Mouse (Mus musculus) spleen, adult 2 months (tissue): ENCODE results near the gene Chmp5. TPM values are rescaled to one million over a fixed set of nuclear protein-coding genes. Genes with fewer than 3 reads are reported as not detected.
"Not testable (repeated sequence)": the region's sequence is repeated elsewhere in the genome, so short reads cannot be mapped to it uniquely, and the experiment has no call there.

Source experiments
- DNase-seq, 2 experiments: peaks; one replicate each; pipeline versions ENCODE4 v3.0.0 to v3.0.0-alpha.2; 2012 to 2021; ENCODE audit warnings: low spot score in 2 of 2, low read depth in 1 of 2
- H3K27ac ChIP-seq: fragments of 200-500 bp; 2 replicates; pipeline ENCODE4 v1.5.1; 2012; ENCODE audit warnings: low read length, inconsistent platforms; ENCODE audit not compliant: insufficient read depth
- H3K27me3 ChIP-seq: fragments of 200-500 bp; 2 replicates; pipeline ENCODE4 v1.6.1; 2012; ENCODE audit warnings: mild to moderate bottlenecking, moderate library complexity, low read length, inconsistent platforms; ENCODE audit not compliant: control insufficient read depth, insufficient read depth
- H3K36me3 ChIP-seq: fragments of 200-500 bp; 2 replicates; pipeline ENCODE4 v1.6.1; 2012; ENCODE audit warnings: mild to moderate bottlenecking, low read length, inconsistent platforms; ENCODE audit not compliant: control insufficient read depth, insufficient read depth
- H3K4me1 ChIP-seq: fragments of 200-500 bp; 2 replicates; pipeline ENCODE4 v1.6.1; 2011; ENCODE audit warnings: inconsistent platforms; ENCODE audit not compliant: control insufficient read depth, insufficient read depth, insufficient read length
- H3K4me3 ChIP-seq: fragments of 200-500 bp; 2 replicates; pipeline ENCODE4 v1.5.1; 2011; ENCODE audit warnings: mild to moderate bottlenecking, inconsistent platforms; ENCODE audit not compliant: insufficient read depth, insufficient read length; ENCODE audit errors: extremely low read depth
- CTCF ChIP-seq: fragments of 200-500 bp; IDR thresholded peaks from 2 replicates; pipeline ENCODE4 v1.5.1; 2011; ENCODE audit warnings: mild to moderate bottlenecking, inconsistent platforms; ENCODE audit not compliant: insufficient read depth, insufficient read length, insufficient replicate concordance; ENCODE audit errors: extremely low read depth
- POLR2A ChIP-seq: fragments of 200-500 bp; IDR thresholded peaks from 2 replicates; pipeline ENCODE4 v1.6.1; 2011; ENCODE audit warnings: low read depth, low read length, inconsistent platforms
- WGBS: fragments of 180-500 bp; shearing (Covaris S2); methylation state at CpG from one replicate; pipeline ENCODE4 v1.1.7; 2018; 5-methylcytosine and 5-hydroxymethylcytosine counted together
- polyA plus RNA-seq: library from polyadenylated mRNA; depleted of rRNA; stranded (reverse); fragments of >200 nt; gene quantifications from 2 replicates; pipeline ENCODE4 v1.2.3, GENCODE M21; 2012

The Chmp5 gene
- polyA plus RNA-seq, 1 experiment = 5.8 TPM

DNA sequence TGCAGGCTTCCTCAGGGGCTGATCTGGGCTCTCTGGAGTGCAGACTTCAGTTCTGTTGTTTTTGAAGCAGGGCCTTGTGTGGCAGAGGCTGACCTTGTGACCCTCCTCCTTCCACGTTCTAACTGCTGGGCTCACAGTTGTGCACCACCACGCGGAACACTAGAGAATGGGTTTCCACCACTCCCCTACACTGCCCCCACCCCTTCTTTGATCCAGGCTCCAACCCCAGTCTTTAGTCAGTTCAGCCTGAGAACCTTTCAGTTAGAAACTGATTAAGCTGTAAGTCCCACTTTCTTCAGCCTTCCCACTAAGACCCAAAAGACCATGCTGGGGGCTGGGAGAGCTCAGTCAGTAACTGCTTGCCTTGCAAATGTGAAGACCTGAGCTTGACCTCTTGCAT, 22.6 kb upstream of the Chmp5 start:
- Histone ChIP-seq H3K36me3 (no peaks in the 10 kb centered on the region), H3K27me3 (no peaks in the 10 kb centered on the region), H3K4me1 (no peaks in the 10 kb centered on the region), H3K27ac (no peak overlapping the region), H3K4me3 (no peak overlapping the region)
- WGBS = 78% methylated on average over 3 of the region's 3 CpGs
- TF ChIP-seq POLR2A = no peak
- TF ChIP-seq CTCF = no peak
- no peak for DNase-seq

DNA sequence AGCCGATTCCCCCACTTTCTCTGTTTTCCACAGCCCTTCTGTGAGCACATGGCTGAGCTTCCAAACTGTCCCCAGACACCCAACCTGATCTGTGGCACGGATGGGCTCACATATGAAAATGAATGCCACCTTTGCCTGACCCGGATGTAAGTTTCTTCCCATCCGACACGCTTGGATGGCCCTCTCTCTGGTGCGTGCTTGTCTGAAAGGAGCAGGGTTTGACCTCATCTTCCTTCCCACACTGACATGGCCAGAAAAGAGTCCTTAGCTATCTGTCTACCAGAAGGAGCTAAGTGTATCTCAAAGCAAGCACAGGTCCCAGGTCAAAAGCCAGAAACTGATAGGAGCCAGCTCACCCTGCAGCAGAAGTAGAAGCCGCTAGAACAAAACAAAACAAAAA, 19.2 kb upstream of the Chmp5 start:
- Histone ChIP-seq H3K4me3 (no peak overlapping the region), H3K36me3 (peaks cover 2% of the 10 kb centered on the region; the same call in 1 of the 2 replicates), H3K4me1 (no peaks in the 10 kb centered on the region), H3K27me3 (no peaks in the 10 kb centered on the region), H3K27ac (no peak overlapping the region)
- TF ChIP-seq POLR2A = no peak
- no peak for TF ChIP-seq CTCF
- WGBS = 81% methylated on average over 7 of the region's 7 CpGs
- no peak for DNase-seq

DNA sequence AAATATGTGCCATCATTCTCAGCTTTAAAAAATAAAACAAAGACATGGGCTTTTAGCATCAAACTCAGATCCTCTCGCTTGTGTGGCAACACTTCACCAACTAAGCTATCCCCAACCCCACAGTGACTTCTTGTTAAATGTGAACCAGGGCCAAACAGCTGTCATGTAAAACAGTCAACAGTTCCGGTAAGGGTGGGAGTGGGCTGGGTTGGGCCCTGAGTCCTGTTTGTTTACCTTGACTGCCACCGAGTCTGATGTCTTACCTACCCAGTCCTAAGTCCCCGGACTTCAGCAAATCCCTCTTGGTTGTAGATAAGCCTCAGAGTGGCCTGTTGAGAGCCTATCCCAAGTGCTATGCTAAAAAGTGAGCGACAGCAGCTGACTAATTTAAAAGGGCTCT, 14.5 kb upstream of the Chmp5 start:
- Histone ChIP-seq H3K27ac (no peak overlapping the region), H3K4me3 (no peak overlapping the region), H3K36me3 (peaks cover 15% of the 10 kb centered on the region), H3K27me3 (no peaks in the 10 kb centered on the region), H3K4me1 (no peaks in the 10 kb centered on the region)
- no peak for DNase-seq
- 97% methylated on average over 5 of the region's 5 CpGs for WGBS
- TF ChIP-seq POLR2A = no peak
- no peak for TF ChIP-seq CTCF

DNA sequence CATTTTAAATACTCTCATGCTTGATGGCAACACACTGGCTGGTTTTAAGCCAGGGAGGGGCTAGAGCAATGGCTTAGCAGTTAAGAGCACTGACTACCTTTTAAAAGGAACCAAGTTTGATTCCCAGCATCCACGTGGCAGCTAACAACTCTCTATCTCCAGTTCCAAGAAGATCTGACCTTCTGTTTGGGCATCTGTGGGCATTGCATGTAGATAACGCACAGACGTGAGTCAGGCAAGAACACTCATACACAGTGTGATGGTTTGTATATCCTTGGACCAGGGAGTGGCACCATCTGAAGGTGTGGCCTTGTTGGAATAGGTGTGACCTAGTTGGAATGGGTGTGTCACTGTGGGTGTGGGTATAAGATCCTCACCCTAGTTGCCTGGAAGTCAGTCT, 13.8 kb upstream of the Chmp5 start:
- H3K4me3 ChIP-seq, DNase-seq, H3K27me3 ChIP-seq, H3K4me1 ChIP-seq, H3K27ac ChIP-seq: not testable (repeated sequence)
- WGBS = 85% methylated on average over 3 of the region's 3 CpGs
- H3K36me3 ChIP-seq = peaks cover 16% of the 10 kb centered on the region

DNA sequence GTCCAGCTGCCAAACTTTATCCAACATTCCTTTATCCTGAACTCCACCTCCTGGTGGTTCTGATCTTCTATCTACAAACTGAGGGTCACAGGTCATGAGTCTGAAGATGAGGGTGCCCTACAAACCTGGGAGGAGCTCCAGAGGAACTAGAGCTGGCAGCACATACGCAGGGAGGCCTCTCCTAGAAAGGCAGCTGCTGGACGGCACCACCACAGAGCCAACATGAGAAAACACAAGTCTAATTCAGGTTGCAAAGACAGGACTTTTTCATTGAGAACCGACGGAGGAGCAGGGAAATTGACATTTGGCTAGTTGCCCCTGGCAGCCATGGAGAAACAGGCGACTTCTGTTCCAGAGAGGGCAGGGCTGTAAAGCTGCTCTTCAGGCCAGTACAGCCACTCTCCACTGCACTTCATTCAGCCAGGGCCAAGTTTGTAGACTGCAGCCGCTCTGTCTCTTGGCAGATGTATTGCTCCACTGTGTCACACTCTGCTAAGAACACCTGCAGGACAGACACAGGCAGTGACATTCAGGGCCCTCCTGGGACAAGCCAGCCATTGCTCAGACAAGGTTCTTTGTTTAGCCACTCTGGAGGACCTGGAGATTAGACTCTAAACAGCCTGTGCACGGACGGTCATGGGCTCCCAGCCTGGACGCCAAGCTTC, 11.9 kb upstream of the Chmp5 start:
- no peak for DNase-seq
- no peak overlapping the region for H3K27ac ChIP-seq
- no peaks in the 10 kb centered on the region for H3K27me3 ChIP-seq
- peaks cover 29% of the 10 kb centered on the region for H3K36me3 ChIP-seq
- H3K4me3 ChIP-seq = no peak overlapping the region
- H3K4me1 ChIP-seq = no peaks in the 10 kb centered on the region
- TF ChIP-seq CTCF = no peak
- no peak for TF ChIP-seq POLR2A
- 80% methylated on average over 9 of the region's 9 CpGs for whole genome bisulfite sequencing

DNA sequence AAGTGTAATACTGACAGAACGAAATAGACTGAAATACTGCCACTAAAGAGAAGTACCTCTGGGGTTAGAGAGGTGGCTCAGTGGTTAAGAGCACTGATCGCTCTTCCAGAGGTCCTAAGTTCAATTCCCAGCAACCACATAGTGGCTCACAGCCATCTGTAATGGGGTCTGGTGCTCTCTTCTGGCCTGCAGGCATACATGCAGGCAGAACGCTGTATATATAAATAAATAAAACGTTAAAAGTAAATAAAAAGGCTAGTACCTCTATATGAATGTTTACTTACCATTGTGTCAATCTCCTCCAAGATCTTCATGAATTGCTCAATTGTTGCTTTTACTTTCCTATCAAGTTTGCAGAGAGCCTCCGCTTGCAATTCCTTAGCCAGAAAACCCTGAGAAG, 9.4 kb upstream of the Chmp5 start:
- Histone ChIP-seq H3K36me3 (peaks cover 43% of the 10 kb centered on the region), H3K27me3 (no peaks in the 10 kb centered on the region), H3K4me1 (no peaks in the 10 kb centered on the region), H3K27ac (no peak overlapping the region), H3K4me3 (no peak overlapping the region)
- TF ChIP-seq POLR2A (no peak), CTCF (no peak)
- 97% methylated on average over 5 of the region's 5 CpGs for WGBS
- no peak for DNase-seq

DNA sequence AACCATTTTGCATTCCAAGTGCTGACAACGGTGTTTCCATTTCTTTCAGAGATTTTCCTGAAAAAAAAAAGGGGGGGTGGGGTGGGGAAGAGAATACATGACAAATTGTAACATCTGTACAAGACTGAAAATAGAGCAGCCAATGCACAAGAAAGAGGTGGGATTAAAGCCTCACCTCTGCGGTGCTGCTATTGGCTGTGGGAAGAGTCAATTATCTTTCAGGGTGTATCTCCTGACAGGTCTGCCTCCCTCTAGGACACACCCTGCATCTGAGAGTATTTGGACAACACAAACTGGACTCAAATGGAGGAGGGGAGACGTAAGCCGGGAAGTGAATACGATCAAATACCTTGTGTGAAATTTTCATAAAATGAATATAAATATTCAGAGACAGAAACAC, 4.6 kb upstream of the Chmp5 start:
- H3K27ac ChIP-seq = no peak overlapping the region
- H3K27me3 ChIP-seq = no peaks in the 10 kb centered on the region
- WGBS = 95% methylated on average over 5 of the region's 5 CpGs
- TF ChIP-seq POLR2A (no peak), CTCF (no peak)
- H3K4me3 ChIP-seq = no peak overlapping the region
- H3K4me1 ChIP-seq = peaks cover 2% of the 10 kb centered on the region; the same call in 1 of the 2 replicates
- peaks cover 36% of the 10 kb centered on the region for H3K36me3 ChIP-seq
- no peak for DNase-seq

DNA sequence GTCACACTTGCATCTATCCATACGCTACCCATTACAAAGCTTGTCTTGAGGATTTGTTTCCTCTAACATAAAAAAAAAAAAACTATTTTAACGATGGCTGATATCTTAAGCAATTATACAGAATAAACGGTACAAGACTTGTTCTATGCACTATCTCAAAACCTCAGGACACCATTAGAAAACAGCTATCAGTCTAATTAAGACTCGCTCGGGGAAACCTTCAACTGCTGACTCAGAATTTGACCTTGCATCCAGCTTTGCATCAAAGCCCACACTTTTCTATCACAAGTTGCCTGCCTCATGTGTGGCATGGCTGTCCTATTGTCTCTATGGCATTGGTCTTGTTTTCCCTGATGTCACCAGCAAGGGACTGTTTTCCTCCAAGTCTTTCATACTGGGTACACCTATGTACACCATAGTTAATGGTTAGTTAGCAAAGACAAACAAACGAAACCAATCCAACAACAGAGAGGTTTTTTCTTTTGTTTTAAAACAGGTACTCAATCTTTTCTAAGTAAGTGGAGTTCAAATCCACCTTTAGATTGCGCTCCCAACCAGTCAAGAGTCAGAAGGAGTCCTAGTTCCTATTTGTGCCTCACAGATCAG, 1.6 kb upstream of the Chmp5 start:
- Histone ChIP-seq H3K27me3 (no peaks in the 10 kb centered on the region), H3K27ac (no peak overlapping the region), H3K36me3 (peaks cover 21% of the 10 kb centered on the region), H3K4me1 (peaks cover 2% of the 10 kb centered on the region; the same call in 1 of the 2 replicates), H3K4me3 (no peak overlapping the region)
- TF ChIP-seq POLR2A (no peak), CTCF (no peak)
- 80% methylated on average over 7 of the region's 7 CpGs for WGBS
- no peak for DNase-seq
